Mouse (Mus musculus) erythroblast, embryonic 14.5 days (primary cell): ENCODE results near the gene Enpp5. TPM values are rescaled to one million over a fixed set of nuclear protein-coding genes. Genes with fewer than 3 reads are reported as not detected.

Source experiments
- H3K27me3 ChIP-seq: 2 replicates; pipeline ENCODE4 v1.6.1; 2012; ENCODE audit warnings: inconsistent platforms; ENCODE audit not compliant: control insufficient read depth
- H3K36me3 ChIP-seq: 2 replicates; pipeline ENCODE4 v1.6.1; 2012; ENCODE audit warnings: mild to moderate bottlenecking, inconsistent platforms; ENCODE audit not compliant: control insufficient read depth
- H3K4me1 ChIP-seq: 2 replicates; pipeline ENCODE4 v1.6.1; 2012; ENCODE audit warnings: inconsistent platforms; ENCODE audit not compliant: control insufficient read depth
- H3K4me3 ChIP-seq: replicated peaks from 2 replicates; pipeline ENCODE3; 2012; ENCODE audit warnings: moderate library complexity, mild to moderate bottlenecking, inconsistent platforms
- H3K9me3 ChIP-seq: 2 replicates; pipeline ENCODE4 v1.6.1; 2012; ENCODE audit warnings: low read length, inconsistent platforms, mixed read lengths; ENCODE audit not compliant: control insufficient read depth
- GATA1 ChIP-seq: IDR thresholded peaks from 2 replicates; pipeline ENCODE4 v1.6.1; 2012; ENCODE audit warnings: low read length, inconsistent platforms, mixed read lengths
- TAL1 ChIP-seq: IDR thresholded peaks from 3 replicates; pipeline ENCODE4 v1.6.1; 2012; ENCODE audit warnings: low read length, inconsistent platforms, mixed read lengths
- polyA plus RNA-seq: library from polyadenylated mRNA; stranded (reverse); fragments of >175 nt; gene quantifications from 2 replicates; pipeline ENCODE4 v1.2.3, GENCODE M21; 2012

The Enpp5 gene
- polyA plus RNA-seq, 1 experiment: 0.01 TPM

DNA sequence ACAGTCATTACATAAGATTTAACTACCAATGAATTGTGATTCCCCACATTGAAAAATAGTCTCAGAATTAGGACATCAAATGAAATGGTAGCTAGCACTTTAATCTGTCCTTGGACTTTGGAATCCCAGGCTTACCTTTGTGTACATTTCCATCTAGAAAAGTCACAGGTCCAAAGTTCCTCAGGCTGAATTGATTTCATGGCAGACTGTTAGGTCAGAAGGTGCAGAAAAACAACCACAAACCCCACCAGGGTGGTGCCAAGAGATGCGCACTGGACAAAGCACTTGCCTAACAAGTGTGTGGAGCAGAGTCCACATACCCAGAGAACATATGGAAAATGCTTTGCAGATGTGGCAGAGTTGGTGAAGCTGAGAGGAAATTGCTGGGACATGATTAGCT, 21.5 kb upstream of the Enpp5 start:
- Histone ChIP-seq H3K4me3 (no peak overlapping the region), H3K9me3 (no peaks in the 10 kb centered on the region), H3K27me3 (no peaks in the 10 kb centered on the region), H3K36me3 (no peaks in the 10 kb centered on the region), H3K4me1 (peaks cover 17% of the 10 kb centered on the region)
- TF ChIP-seq GATA1: no peak
- no peak for TF ChIP-seq TAL1

DNA sequence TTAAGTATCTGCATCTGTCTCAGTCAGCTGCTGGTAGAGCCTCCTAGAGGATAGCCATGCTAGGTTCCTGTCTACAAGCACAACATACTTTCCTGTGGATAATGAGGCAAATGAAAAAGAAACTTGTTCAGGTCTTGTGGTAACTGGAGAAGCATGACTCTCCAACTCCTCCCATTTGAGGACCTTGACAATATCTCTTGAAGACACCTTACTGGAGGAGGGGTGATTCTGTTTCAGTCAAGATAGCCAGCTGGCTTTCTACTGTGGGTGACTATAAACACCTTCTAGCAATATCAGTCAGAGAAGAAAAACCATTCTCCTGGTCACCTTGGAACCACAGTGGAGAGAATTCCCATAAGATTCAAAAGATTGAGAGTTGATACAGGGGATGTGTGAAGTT, 20.5 kb upstream of the Enpp5 start:
- H3K4me3 ChIP-seq: no peak overlapping the region
- peaks cover 17% of the 10 kb centered on the region for H3K4me1 ChIP-seq
- TF ChIP-seq TAL1 (peak; percentile 48; the same call in 2 of the 3 replicates), GATA1 (no peak)
- H3K36me3 ChIP-seq: no peaks in the 10 kb centered on the region
- H3K27me3 ChIP-seq: no peaks in the 10 kb centered on the region
- no peaks in the 10 kb centered on the region for H3K9me3 ChIP-seq

DNA sequence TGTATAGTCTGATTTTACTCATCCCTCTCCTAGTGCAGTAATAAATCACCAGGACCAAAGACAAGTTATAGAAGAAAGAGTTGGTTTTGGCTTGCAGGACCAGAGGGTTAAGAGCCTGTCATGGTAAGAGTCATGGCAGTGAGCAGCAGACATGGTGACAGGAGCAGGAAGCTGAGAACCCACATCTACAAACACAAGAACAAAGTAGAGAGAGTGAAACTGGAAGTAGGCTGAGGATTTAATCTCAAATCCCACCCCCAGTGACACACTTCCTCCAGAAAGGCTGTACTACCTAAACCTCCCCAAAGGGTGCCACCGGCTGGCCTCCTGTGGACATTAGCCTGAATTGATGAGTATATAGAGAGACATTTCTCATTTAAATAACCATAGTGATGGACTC, 17.8 kb upstream of the Enpp5 start:
- Histone ChIP-seq H3K4me1 (peaks cover 17% of the 10 kb centered on the region), H3K27me3 (no peaks in the 10 kb centered on the region), H3K36me3 (no peaks in the 10 kb centered on the region), H3K4me3 (no peak overlapping the region), H3K9me3 (no peaks in the 10 kb centered on the region)
- TF ChIP-seq GATA1 (no peak), TAL1 (no peak)

DNA sequence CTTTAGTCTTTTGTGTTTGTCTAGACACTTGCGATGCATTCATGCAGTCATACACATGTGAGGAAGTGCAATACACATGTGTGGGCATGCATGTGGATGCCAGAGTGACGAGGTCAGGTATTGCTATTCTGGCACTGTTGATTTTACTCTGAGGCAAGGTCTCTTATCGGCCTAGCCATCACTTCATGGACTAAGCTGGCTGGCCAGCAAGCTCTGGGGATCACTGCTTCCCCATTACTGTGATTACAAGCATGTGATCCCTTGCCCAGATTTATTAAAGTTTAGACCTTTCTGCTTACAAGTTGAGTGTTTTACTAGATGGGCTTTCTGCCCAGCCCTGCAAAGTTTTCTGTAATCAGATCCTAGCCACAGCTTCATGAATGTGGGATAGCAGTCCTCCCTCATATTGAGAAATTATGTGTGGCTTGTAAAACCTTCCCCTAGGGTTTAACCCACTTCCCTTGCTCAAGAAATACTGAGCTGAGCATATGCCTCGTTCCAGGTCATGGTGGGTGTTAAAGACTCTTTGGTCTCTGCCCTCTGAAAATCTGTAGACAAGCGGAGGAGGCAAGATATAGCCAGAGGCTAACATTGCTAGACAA, 17.2 kb upstream of the Enpp5 start:
- no peaks in the 10 kb centered on the region for H3K9me3 ChIP-seq
- peaks cover 17% of the 10 kb centered on the region for H3K4me1 ChIP-seq
- no peak for TF ChIP-seq GATA1
- no peak for TF ChIP-seq TAL1

DNA sequence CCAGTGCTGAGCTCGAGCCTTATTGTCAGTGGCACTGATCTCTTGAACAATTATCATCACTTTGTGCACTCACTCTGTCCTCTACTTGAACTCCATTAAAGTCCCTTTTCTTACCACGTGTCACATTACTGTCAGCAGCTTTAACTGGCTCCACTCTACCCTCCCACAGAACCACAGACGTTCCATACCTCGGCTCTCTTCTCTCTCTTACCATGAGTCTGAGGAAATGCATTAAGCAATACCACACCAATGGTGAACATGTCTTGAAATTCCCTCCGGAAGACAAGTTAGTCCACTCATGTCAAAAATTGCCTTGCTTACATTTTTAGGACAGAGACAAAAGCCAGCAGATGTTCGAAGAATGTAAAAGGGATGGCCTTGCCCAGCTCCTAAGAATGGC, 9.7 kb upstream of the Enpp5 start:
- H3K9me3 ChIP-seq: no peaks in the 10 kb centered on the region
- H3K4me3 ChIP-seq: no peak overlapping the region
- H3K4me1 ChIP-seq: no peaks in the 10 kb centered on the region
- TF ChIP-seq GATA1 (no peak), TAL1 (no peak)
- no peaks in the 10 kb centered on the region for H3K36me3 ChIP-seq
- H3K27me3 ChIP-seq: no peaks in the 10 kb centered on the region

More for the DNA sequence above, 17.2 kb upstream of the Enpp5 start:
- Histone ChIP-seq H3K36me3 (no peaks in the 10 kb centered on the region), H3K4me3 (no peak overlapping the region), H3K27me3 (no peaks in the 10 kb centered on the region)

DNA sequence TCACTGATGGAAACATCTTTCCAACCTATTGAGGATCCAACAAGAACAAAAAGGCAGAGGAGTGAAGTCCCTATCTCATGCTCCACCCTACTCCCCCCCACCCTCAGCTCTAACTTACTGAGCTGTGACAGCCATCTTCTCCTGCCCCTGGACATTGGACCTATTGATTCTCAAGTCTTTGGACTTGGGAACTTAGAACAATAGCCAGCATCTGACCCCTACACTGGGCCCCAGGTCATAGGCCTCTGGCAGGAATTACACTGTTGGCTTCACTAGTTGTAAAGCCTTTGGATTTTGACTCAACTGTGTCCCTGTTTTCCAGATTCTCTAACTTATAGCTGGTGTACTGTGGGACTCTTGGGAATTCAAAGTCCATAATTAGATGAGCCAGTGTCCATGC, 6.9 kb upstream of the Enpp5 start:
- Histone ChIP-seq H3K27me3 (no peaks in the 10 kb centered on the region), H3K4me3 (no peak overlapping the region), H3K36me3 (no peaks in the 10 kb centered on the region), H3K4me1 (no peaks in the 10 kb centered on the region), H3K9me3 (no peaks in the 10 kb centered on the region)
- TF ChIP-seq GATA1: no peak
- TF ChIP-seq TAL1: no peak

DNA sequence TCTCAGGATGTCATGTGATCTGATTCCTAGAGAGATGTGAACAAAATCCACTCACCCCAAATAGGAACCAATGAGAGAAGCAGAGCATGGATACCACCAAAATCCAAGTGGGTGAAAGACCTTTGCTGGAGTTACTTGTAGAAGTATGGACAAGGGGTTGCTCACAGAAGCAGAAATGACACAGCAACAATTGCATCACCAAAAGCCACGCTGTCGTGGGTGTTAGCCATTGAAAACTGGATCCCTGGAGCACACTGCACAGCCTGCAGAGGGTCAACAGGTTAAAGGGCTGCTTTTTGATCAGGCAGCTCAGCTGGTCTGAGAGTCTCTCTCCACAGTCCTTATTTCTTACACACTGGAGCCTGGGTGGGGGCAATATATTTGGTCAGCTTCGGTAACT, 3.0 kb upstream of the Enpp5 start:
- Histone ChIP-seq H3K4me1 (peaks cover 5% of the 10 kb centered on the region), H3K9me3 (no peaks in the 10 kb centered on the region), H3K36me3 (no peaks in the 10 kb centered on the region), H3K27me3 (no peaks in the 10 kb centered on the region), H3K4me3 (no peak overlapping the region)
- TF ChIP-seq TAL1 (no peak), GATA1 (no peak)

DNA sequence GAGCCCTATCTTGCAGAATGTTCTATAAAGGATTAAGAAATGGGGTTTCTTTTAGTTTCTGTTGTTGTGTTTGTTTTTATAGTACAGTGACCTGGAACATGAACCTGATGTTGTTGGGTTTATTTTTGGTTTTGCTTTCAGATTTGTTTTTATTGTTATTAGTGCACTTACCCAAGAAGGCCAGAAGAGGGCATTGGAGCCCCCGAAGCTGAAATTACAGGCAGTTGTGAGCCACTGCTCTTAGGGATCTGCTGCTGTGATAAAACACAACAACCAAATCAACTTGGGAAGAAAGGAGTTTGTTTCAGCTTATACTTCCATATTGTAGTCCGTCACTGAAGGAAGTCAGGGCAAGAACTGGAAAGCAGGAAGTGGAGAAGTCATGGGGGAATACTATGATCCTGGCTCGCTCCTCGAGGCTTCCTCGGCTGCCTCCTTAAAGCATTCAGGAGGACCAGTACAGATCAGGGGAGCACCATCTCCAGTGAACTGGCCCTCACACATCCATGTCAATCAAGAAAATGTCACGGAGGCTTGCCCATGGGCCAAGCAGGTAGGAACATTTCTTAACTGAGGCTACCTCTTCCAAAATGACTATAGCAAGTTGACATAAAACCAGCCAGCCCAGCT, 2.4 kb upstream of the Enpp5 start:
- Histone ChIP-seq H3K36me3 (no peaks in the 10 kb centered on the region), H3K4me1 (peaks cover 5% of the 10 kb centered on the region), H3K27me3 (no peaks in the 10 kb centered on the region), H3K9me3 (no peaks in the 10 kb centered on the region), H3K4me3 (no peak overlapping the region)
- TF ChIP-seq TAL1 (no peak), GATA1 (no peak)

DNA sequence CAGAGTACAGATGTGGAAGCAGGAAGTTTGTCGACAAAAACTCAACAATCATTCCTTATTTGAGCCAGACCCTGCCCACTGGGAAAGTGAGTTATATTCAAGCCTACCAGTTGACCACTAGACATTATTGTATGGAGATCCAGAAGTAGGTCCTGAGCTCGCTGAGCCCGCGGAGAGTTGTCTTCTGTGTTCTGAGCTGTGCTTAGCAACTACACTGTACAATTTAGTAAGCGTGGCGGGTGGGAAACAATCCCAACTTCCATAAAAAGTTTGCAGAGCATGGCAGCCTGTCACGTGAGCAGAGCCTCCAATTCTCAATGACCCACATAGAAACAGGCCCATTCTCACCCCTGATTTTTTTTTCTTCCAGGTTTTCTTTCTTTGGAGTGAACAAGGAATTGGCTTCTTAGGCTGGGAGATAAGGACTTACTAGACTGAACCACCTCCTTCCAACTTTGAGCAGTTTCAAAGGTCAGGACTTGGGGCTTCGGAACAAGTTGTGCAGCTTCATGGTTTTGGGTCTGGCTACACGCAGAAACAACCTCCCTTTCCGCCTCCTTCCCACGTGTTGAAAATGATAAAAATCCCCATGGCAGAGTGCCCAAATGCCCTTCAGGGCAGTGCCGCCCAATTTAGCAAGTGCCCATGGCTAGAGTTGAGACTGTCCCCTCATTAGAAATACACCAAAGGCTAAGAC, 1.3 kb upstream of the Enpp5 start:
- Histone ChIP-seq H3K4me3 (no peak overlapping the region), H3K36me3 (no peaks in the 10 kb centered on the region), H3K9me3 (no peaks in the 10 kb centered on the region), H3K4me1 (peaks cover 5% of the 10 kb centered on the region), H3K27me3 (no peaks in the 10 kb centered on the region)
- no peak for TF ChIP-seq GATA1
- no peak for TF ChIP-seq TAL1

DNA sequence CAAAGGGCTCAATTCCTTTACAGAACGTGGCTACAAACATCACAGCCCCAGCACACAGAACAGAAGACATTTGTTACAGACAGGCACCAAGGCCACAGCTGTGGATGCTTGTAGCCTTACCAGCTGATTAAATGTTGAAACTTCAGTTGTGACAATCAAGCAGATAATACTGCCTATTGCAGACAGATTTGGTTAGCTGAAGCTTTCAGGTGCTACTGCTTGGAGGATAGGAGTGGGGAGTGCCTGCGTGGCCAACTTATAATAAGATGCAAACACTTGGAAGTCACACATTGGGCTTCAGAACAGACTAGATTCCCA, 811 bp upstream of the Enpp5 start:
- Histone ChIP-seq H3K4me3 (no peak overlapping the region), H3K4me1 (peaks cover 5% of the 10 kb centered on the region), H3K36me3 (no peaks in the 10 kb centered on the region), H3K27me3 (no peaks in the 10 kb centered on the region), H3K9me3 (no peaks in the 10 kb centered on the region)
- TF ChIP-seq GATA1: no peak
- TF ChIP-seq TAL1: no peak
